Mouse (Mus musculus): Measurements from ENCODE around the gene Gal3st4.
A peak's percentile ranks its signal among the peaks of the same experiment; 100 is the strongest.
"Not testable (repeated sequence)": the region's sequence is repeated elsewhere in the genome, so short reads cannot be mapped to it uniquely, and the experiment has no call there.

Gal3st4 gene

GRCm38 (mm10) chr5:138260834-138261233, 11.8 kb downstream of the Gal3st4 start:
- DNase-seq: no peak

DNA sequence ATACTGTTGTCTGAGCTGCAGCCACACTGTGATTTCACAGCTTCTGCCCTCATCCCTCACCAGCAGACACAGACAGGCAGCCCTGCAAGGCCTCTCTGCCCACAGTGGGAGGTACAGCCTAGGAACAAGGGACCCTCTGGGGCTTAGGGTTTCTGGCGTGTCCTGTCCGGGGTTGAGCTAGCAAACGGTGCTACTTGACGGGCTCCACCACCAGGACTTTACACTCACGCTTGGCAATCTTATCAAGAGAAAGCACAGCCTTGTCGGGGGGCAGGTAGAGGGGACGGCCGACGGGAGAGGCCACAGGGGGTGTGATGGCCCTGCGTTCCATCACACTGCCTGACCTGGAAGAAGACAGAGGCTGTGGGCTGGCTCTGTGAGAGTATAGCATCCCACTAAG, 12.6 kb downstream of the Gal3st4 start:
- no peak for DNase-seq

GRCm38 (mm10) chr5:138258993-138259392, 13.6 kb downstream of the Gal3st4 start:
- DNase-seq: no peak

DNA sequence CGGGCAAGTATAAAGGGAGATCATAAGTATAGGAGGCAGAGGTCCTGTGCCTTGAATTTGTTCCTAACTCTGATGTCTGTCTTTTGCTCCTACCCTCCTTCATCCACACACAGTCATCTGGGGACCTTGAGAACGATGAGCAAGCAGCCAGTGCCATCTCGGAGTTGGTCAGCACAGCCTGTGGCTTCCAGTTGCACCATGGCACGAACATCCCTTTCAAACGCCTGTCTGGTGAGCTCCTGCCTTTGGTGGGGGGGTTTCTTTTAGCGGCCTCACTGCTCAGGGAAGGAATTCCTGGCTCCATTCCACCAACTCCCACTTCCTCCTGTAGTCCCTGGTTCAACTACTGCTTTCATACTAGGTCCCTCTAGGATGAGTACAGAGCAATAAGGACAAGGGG, 14.1 kb downstream of the Gal3st4 start:
- no peak for DNase-seq

GRCm38 (mm10) chr5:138258078-138258477, 14.6 kb downstream of the Gal3st4 start:
- DNase-seq: no peak

- DNase-seq: no peak
Observed at GRCm38 (mm10) chr5:138257585-138257978, 15.1 kb downstream of the Gal3st4 start.

- no peak for DNase-seq
Observed at GRCm38 (mm10) chr5:138256966-138257584, 15.6 kb downstream of the Gal3st4 start.

DNA sequence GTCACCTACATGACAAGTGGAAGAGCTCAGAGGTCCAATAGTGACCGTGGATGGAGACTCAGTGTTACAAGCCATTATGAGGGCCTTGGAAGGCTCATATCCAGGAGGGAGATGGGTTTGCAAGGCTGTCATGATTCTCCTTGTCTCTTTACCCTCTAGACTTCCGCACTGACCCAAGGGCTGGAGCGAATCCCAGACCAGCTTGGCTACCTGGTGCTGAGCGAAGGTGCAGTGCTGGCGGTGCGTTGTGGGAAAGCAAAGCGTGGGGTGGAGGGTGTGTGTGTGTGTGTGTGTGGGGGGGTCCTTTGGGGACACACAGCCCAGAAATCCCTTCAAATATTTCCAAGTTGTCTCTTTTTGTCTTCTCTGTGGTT, 16.6 kb downstream of the Gal3st4 start:
- DNase-seq: no peak

- peak; percentile 97 for DNase-seq
Observed at GRCm38 (mm10) chr5:138255353-138256093, 17.1 kb downstream of the Gal3st4 start, which contains the start of gene Lamtor4. Lamtor4 (plus strand) TSS chr5:138255482.

GRCm38 (mm10) chr5:138253061-138253460, 19.6 kb downstream of the Gal3st4 start:
- DNase-seq: no peak

DNA sequence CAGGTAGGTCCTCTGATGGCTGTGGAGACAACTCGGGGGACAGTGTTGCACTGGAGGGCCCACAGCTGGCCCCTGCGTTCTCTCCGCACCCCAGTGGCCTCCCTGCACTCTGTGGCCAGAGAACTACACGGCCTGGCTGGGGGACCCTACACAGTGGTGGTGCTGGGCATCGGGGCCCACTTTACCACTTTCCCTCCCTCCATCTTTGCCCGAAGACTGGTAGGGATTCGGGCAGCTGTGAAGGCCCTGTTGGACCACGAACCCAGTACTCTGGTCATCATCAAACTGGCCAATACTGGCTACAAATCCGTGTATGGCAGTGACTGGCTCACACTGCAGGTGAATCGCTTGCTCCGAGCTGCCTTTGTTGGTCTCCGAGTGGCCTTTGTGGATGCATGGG, 21.5 kb downstream of the Gal3st4 start:
- no peak for DNase-seq

DNA sequence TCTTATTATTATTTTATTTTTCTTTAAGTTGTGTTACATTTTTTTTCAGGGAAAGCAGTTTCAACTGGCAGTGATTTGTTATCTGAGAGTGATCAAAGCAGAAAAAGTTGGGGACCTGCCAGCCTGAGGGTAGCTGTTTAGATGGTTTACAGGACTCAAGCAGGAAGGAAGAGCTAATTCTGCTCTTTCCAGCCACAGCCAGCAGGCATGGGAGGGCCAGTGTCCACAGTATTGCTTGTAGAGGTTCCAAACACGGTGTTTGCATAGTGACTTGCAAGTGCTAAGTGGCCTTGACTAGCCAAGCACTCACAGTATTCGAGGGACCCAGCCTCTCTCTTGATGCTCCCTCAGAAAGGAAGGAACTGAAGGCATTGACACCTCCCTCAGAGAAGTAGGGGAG, 31.1 kb downstream of the Gal3st4 start:
- no peak for DNase-seq

DNA sequence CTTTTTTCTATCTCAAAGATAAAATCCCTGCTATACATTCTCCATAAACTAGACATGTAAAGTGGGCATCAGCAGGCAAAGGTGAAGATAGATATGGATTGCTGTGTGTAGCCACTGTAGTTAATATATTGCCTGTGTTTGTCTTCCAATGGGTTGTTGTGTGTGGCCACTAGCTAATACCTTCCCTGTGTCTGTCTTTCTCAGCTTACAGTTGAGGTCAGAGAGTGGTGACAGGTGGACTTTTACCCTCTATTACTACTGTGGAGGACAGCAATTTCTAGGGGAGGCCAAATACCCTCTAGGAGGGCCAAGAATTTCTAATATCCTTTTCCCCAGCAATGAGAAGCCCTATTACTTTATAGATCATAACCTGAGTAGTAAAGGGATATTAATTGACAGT, 38.4 kb downstream of the Gal3st4 start:
- DNase-seq: no peak

GRCm38 (mm10) chr5:138233778-138234177, 38.9 kb downstream of the Gal3st4 start:
- peak; percentile 32 for DNase-seq

GRCm38 (mm10) chr5:138229511-138229910, 43.1 kb downstream of the Gal3st4 start:
- no peak for DNase-seq

DNA sequence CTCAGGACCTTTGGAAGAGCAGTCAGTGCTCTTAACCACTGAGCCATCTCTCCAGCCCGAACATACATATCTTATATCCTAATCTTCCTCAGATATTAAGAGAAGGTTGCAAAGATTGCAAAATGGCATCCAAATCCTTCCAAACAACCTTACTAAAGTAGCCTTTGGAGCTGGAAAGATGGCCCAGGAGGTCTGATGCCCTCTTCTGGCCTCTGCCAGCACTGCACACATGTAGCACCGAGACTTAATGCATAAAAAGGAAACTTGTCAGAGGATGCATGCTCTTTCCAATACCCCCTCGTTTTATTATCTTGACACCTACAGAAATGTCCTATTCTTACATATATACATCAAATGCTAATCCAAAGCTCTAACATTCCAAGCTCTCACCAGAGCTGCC, 44.6 kb downstream of the Gal3st4 start:
- DNase-seq: no peak

GRCm38 (mm10) chr5:138227367-138227766, 45.3 kb downstream of the Gal3st4 start:
- no peak for DNase-seq

DNA sequence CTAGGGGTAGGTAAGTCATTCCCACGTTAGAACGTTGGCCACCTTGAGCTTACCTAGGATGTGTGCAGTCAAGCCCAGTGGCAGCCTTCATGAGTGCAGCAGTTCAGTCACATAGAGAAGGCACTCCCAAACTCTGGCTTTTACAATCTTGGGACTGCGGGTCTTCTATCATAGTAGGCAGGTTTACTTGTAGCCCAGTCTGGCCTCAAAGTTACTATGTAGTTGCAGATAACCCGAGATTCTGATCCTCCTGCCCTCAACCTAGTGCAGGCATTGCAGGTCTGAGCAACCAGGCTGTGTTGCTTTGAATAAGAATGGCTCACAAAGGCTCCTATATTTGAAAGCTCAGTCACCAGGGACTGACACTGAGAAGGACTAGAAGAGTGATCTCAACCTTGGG, 46.1 kb downstream of the Gal3st4 start:
- DNase-seq: no peak

DNA sequence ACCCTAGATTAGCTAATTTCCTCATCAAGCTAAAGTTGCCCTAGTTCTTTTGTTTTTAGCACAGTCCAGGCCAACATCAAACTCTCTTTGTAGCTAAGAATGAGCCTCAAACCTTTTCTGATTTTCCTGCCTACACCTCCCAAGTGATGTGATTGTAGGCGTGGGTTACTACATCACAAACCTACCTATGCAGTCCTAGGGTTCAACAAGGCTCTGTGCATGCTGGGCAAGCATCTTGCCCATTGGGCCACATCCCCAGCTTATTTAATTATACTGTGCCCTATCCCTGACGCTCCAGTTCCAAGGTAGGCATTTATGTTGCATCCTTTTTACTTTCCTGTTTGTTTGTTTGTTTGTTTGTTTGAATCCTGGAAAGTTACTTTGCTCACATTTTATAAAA, 46.9 kb downstream of the Gal3st4 start, which contains the start of gene Nxpe5:
Nxpe5 (plus strand) TSS at position 199 of the 400 bp plus-strand sequence.
- no peak for DNase-seq

- DNase-seq: no peak
Observed at GRCm38 (mm10) chr5:138223287-138223686, 49.4 kb downstream of the Gal3st4 start.

GRCm38 (mm10) chr5:138222111-138222510, 50.5 kb downstream of the Gal3st4 start:
- DNase-seq: peak; percentile 91

DNA sequence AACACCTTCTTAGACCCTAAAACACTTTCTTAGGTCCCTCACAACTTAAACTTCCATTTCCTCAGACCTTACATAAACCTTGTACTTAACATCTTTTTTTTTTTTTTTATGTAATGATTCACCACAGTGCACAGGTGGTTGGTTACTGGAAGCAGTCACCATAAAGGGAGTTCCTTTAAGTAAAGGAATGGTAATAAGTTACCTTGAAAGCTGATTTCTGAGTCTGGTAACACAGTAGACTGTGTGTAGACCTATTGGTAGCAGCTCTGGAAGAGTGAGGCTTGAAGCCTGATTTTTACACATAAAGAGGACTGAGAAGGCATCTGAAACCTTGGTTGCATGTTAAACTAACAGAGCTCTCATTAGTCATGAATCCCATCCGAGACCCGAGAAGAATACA, 52.8 kb downstream of the Gal3st4 start:
- DNase-seq: no peak

DNA sequence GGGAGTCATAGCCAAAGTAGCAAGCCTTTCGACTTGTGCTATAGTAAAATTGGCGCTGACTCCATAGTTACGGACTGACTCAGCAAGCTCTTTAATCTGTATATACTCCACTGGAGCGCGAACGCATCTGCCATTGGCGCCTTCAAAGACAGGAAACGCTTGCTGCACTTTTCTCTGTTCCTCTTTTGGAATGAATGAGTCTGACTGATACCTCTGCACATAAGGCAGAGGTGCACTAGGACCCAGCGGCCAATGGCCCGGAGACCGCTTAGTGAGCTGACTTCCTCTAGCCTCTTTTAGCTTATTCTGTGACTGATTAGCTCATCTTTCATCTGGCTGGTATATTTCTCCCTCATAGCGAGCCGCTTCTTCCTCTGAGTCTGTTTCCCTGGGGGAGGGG, 56.0 kb downstream of the Gal3st4 start:
- DNase-seq: not testable (repeated sequence)
